Mouse (Mus musculus): ENCODE data around the gene Meox2.
"Not testable (repeated sequence)": the region's sequence is repeated elsewhere in the genome, so short reads cannot be mapped to it uniquely, and the experiment has no call there.

Gene Meox2

GRCm38 (mm10) chr12:37108390-37108738 is at the start of gene Meox2:
Gene Meox2 (plus strand): TSS chr12:37108540.
- DNase-seq (ENCODE audit: inconsistent ontology term) = peak; percentile 32

GRCm38 (mm10) chr12:37072636-37073035 is 35.7 kb upstream of the Meox2 start:
- no peak for DNase-seq (ENCODE audit: inconsistent ontology term)

- DNase-seq (ENCODE audit: inconsistent ontology term) = peak; percentile 14
Observed at GRCm38 (mm10) chr12:37077308-37077707, 31.0 kb upstream of the Meox2 start.

GRCm38 (mm10) chr12:37080005-37080404 is 28.3 kb upstream of the Meox2 start:
- not testable (repeated sequence) for DNase-seq (ENCODE audit: inconsistent ontology term)

GRCm38 (mm10) chr12:37106541-37106940 is 1.8 kb upstream of the Meox2 start:
- no peak for DNase-seq (ENCODE audit: inconsistent ontology term)

DNA sequence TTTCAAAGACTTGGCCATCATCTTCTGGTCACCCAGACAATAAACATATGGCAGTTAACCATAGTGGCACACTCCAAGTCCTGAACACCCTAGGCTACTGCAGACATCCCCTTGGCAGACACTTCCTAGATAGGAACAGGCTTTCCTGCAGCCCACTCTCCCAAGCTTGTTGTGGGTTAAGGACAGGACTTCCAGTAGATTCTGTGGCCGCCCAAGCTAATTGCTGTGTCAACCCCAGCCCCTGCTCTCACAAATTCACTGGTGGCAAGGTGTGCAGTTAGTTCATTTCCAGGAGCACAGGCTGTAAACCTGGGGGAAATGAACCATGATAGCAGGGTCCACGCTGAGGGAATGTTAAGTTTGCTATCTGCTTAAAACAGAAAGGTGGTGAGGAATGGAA is 1.2 kb upstream of the Meox2 start:
- no peak for DNase-seq (ENCODE audit: inconsistent ontology term)

GRCm38 (mm10) chr12:37107713-37108389 is 489 bp upstream of the Meox2 start:
- DNase-seq (ENCODE audit: inconsistent ontology term) = no peak

GRCm38 (mm10) chr12:37108819-37109473 is 606 bp downstream of the Meox2 start:
- peak; percentile 39 for DNase-seq (ENCODE audit: inconsistent ontology term)

DNA sequence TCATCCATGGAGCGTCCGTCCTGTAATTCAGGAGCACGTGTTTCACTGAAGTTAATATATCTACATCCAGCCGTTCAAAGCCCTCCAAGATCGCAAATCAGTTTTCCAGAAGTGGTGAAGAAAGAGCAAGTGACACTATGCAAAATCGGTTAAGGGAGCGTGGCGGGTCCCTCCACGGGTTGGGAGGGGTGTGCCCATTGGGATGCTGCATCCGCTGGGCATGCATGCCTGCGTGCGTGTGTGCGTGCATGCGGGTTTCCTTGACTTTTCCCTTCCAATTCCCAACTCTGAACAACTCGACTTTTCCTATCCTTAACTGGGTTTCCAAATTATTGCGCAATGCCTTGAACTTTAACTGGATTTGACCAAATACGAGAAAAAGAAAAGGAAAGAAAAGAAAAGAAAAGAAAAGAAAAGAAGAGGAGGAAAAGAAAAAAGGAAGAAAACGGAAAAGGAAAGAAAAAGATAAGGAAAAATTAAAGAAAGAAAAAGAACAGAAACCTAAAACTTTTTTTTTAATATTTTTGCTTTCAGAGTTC is 1.2 kb downstream of the Meox2 start:
- peak; percentile 23 for DNase-seq (ENCODE audit: inconsistent ontology term)

DNA sequence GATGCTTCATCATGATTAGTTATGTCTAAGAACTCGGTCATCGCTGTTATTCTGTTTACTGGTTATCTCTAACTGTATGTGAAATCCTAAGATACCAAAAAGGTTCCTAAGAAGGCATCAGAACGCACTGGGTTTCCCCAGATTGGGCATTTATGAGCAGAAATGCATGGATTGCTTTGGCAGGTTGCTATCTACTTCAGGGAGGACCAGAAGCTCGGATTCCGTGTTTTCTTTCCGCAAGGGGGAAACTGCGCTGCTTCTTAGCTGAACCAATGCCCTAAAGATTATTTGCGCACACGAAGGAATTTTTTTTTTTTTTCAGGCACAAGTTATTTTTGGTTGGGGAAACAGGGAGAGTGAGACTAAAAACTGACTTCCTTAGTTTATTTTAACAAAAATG is 2.6 kb downstream of the Meox2 start:
- DNase-seq (ENCODE audit: inconsistent ontology term) = no peak

GRCm38 (mm10) chr12:37119246-37119645 is 10.9 kb downstream of the Meox2 start:
- peak; percentile 16 for DNase-seq (ENCODE audit: inconsistent ontology term)

- DNase-seq (ENCODE audit: inconsistent ontology term) = no peak
Observed at GRCm38 (mm10) chr12:37123763-37124162, 15.4 kb downstream of the Meox2 start.

DNA sequence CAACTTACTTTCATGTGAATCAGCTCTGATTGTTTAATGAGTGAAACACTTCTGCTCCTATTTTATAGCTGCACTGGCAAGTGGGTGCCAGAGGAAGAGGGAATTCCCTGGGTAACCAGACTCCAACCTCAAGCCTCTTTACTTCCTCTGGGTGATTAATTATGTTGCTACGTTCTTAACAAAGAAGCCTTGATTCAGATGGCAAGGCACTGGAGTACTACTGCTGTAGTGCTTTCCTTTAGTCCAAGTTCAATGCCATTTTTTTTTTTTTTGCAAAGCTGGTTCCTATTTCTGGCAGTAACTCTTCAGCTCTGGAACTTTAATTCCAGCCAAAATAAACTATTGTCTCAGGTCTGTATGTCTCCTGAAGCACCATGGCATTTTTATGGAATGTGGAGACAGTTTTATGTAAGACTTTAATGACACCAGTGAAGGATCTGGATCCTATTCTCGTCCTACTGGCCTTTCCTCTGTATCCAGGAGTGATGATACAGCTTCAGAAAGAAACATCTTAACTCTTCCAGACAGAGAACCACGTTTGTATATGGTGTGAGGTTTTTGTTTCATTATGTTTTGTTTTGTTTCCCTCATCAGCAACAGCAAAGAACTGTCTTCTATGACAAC is 33.9 kb downstream of the Meox2 start:
- peak; percentile 65 for DNase-seq (ENCODE audit: inconsistent ontology term)

DNA sequence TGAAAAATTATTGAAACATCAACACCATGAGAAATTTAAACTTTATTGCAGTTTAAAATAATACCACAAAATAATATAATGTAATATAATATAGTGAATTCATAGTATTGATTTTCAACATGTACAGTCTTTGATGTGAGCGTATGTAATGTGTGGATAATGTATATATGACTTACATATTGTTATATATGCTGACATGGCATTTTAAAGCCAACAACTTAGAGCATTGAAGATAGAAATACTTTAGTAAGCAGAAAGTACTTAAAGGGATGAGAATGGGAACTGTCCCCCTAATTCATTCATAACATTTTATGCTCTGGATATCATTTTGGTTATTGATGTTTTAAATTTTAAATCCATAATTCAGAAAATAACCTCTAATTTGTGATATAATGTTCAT is 35.5 kb downstream of the Meox2 start:
- DNase-seq (ENCODE audit: inconsistent ontology term) = no peak

GRCm38 (mm10) chr12:37167742-37168141 is 59.4 kb downstream of the Meox2 start:
- DNase-seq (ENCODE audit: inconsistent ontology term) = no peak

DNA sequence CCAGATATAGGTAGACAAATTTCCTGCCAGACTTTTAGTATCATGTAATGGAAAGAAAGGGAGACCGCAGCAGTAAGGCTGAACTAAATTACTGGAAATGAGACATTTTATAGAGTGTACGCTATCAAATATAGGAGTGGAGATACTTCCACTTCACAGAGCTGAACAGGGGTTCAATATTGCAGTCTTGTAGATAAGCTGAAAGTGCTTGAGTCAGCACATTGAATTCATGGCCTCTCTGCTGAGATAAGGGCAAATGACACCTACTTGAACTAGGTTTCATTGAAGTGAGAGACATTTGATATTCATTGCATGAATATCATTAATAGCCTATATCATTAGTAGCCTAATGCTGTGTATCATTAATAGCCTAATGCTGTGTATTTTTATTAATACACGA is 65.0 kb downstream of the Meox2 start:
- DNase-seq (ENCODE audit: inconsistent ontology term) = no peak

GRCm38 (mm10) chr12:37183689-37184088 is 75.3 kb downstream of the Meox2 start:
- peak; percentile 19 for DNase-seq (ENCODE audit: inconsistent ontology term)

DNA sequence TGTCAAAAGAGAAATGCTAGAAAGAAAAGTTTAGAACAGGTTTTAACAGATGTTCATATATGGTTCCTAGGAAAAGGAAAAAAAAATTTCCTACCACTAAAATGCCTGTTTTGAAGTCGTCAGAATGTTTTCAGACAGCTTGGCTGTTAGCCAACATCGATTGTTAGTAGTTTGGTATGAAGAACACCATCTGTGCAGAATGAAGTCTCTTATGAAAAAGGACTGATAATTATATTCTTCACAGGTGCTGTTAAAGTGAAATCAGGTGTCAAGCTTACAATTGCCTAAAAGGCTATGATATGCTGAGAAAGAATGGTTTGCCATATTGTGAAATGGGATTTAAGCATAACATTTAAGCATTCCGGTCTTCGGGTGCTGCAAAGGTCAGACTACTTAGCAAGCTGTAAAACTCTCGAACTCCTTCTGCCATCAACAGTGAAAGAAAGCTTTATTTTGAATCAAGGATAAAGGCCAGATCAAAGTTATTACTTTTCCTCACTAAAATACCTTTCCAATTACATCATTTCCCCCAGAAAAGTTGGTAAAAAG is 80.7 kb downstream of the Meox2 start:
- DNase-seq (ENCODE audit: inconsistent ontology term) = no peak
